Mouse (Mus musculus) forebrain, embryonic 10.5 days (tissue): Measurements from ENCODE around the gene Olfr286. TPM values are rescaled to one million over a fixed set of nuclear protein-coding genes. Genes with fewer than 3 reads are reported as not detected.

Source experiments
- DNase-seq: peaks from one replicate; pipeline ENCODE4 v3.0.0-alpha.2; 2017; ENCODE audit warnings: low spot score; ENCODE audit errors: extremely low spot score
- H3K27ac ChIP-seq: fragments of 300-500 bp; sonication (generic); 2 replicates; pipeline ENCODE4 v1.5.1; 2016; ENCODE audit warnings: mild to moderate bottlenecking
- H3K27me3 ChIP-seq: fragments of 300-500 bp; sonication (generic); 2 replicates; pipeline ENCODE4 v1.6.1; 2016; ENCODE audit warnings: mild to moderate bottlenecking; ENCODE audit not compliant: poor library complexity, severe bottlenecking
- H3K36me3 ChIP-seq: fragments of 300-500 bp; sonication (generic); replicated peaks from 2 replicates; pipeline ENCODE4 v1.6.1; 2016; ENCODE audit warnings: mild to moderate bottlenecking, moderate library complexity
- H3K4me1 ChIP-seq: fragments of 300-500 bp; sonication (generic); 2 replicates; pipeline ENCODE4 v1.6.1; 2016
- H3K4me3 ChIP-seq: fragments of 300-500 bp; sonication (generic); 2 replicates; pipeline ENCODE4 v1.5.1; 2016; ENCODE audit warnings: mild to moderate bottlenecking, moderate library complexity
- H3K9me3 ChIP-seq: fragments of 300-500 bp; sonication (generic); 2 replicates; pipeline ENCODE4 v1.6.1; 2016; ENCODE audit warnings: mild to moderate bottlenecking, moderate library complexity
- WGBS: fragments of 180-500 bp; shearing (Covaris S2); methylation state at CpG from one replicate; pipeline ENCODE4 v1.1.7; 2016; 5-methylcytosine and 5-hydroxymethylcytosine counted together
- polyA plus RNA-seq: library from polyadenylated mRNA; unstranded; fragments of >200 nt; fragmentation: Nextera tagmentation; extraction: Ambion mirVana; gene quantifications from 2 replicates; pipeline ENCODE4 v1.2.1, GENCODE M21; 2016

Olfr286 gene
- not detected in 2 replicates for polyA plus RNA-seq

GRCm38 (mm10) chr15:98234350-98234749 lies at the start of gene Olfr286:
Gene Olfr286 (minus strand): TSS chr15:98234450.
- no peak for DNase-seq
- H3K4me3 ChIP-seq: no peak within 1 kb of the TSS
- WGBS: 87% methylated on average over 4 of the region's 4 CpGs
- H3K36me3 ChIP-seq: no peaks in the 10 kb centered on the region
- H3K9me3 ChIP-seq: no peaks in the 10 kb centered on the region
- H3K27me3 ChIP-seq: no peaks in the 10 kb centered on the region
- no peak within 1 kb of the TSS for H3K27ac ChIP-seq
- H3K4me1 ChIP-seq: no peaks in the 10 kb centered on the region

GRCm38 (mm10) chr15:98257776-98258175 lies 23.5 kb upstream of the Olfr286 start:
- no peak for DNase-seq
- WGBS: 87% methylated on average over 7 of the region's 7 CpGs
- no peak overlapping the region for H3K4me3 ChIP-seq
- H3K27me3 ChIP-seq: no peaks in the 10 kb centered on the region
- H3K36me3 ChIP-seq: no peaks in the 10 kb centered on the region
- H3K27ac ChIP-seq: no peak overlapping the region
- H3K9me3 ChIP-seq: no peaks in the 10 kb centered on the region
- no peaks in the 10 kb centered on the region for H3K4me1 ChIP-seq

GRCm38 (mm10) chr15:98257193-98257592 lies 22.9 kb upstream of the Olfr286 start, which contains the start of gene H1fnt:
Gene H1fnt (minus strand): TSS chr15:98257293.
- DNase-seq: no peak
- Histone ChIP-seq H3K4me3 (no peak within 1 kb of the TSS), H3K27ac (no peak within 1 kb of the TSS), H3K9me3 (no peaks in the 10 kb centered on the region), H3K4me1 (no peaks in the 10 kb centered on the region), H3K27me3 (no peaks in the 10 kb centered on the region), H3K36me3 (no peaks in the 10 kb centered on the region)
- 82% methylated on average over 8 of the region's 8 CpGs for WGBS

- Histone ChIP-seq H3K27ac (no peak overlapping the region), H3K27me3 (no peaks in the 10 kb centered on the region), H3K4me1 (no peaks in the 10 kb centered on the region), H3K4me3 (no peak overlapping the region), H3K36me3 (no peaks in the 10 kb centered on the region), H3K9me3 (no peaks in the 10 kb centered on the region)
- 95% methylated on average over 13 of the region's 13 CpGs for WGBS
- no peak for DNase-seq
Measured at GRCm38 (mm10) chr15:98256271-98256670, 22.0 kb upstream of the Olfr286 start.

- H3K4me1 ChIP-seq: no peaks in the 10 kb centered on the region
- no peak overlapping the region for H3K27ac ChIP-seq
- no peak overlapping the region for H3K4me3 ChIP-seq
- H3K27me3 ChIP-seq: no peaks in the 10 kb centered on the region
- no peak for DNase-seq
- no peaks in the 10 kb centered on the region for H3K36me3 ChIP-seq
- no peaks in the 10 kb centered on the region for H3K9me3 ChIP-seq
- 90% methylated on average over 4 of the region's 4 CpGs for WGBS
Measured at GRCm38 (mm10) chr15:98235442-98235841, 1.2 kb upstream of the Olfr286 start.

GRCm38 (mm10) chr15:98226096-98226495 lies 8.2 kb downstream of the Olfr286 start:
- no peak overlapping the region for H3K27ac ChIP-seq
- no peaks in the 10 kb centered on the region for H3K27me3 ChIP-seq
- no peak overlapping the region for H3K4me3 ChIP-seq
- DNase-seq: no peak
- 63% methylated on average over 7 of the region's 7 CpGs for WGBS
- H3K36me3 ChIP-seq: no peaks in the 10 kb centered on the region
- H3K4me1 ChIP-seq: 0 out of 2 replicates have a peak, but pooled peaks cover 4% of the 10 kb centered on the region
- H3K9me3 ChIP-seq: no peaks in the 10 kb centered on the region

GRCm38 (mm10) chr15:98225610-98226009 lies 8.6 kb downstream of the Olfr286 start:
- H3K36me3 ChIP-seq: no peaks in the 10 kb centered on the region
- no peaks in the 10 kb centered on the region for H3K27me3 ChIP-seq
- H3K4me1 ChIP-seq: 0 out of 2 replicates have a peak, but pooled peaks cover 4% of the 10 kb centered on the region
- H3K27ac ChIP-seq: no peak overlapping the region
- DNase-seq: no peak
- no peaks in the 10 kb centered on the region for H3K9me3 ChIP-seq
- peak overlapping the region; percentile 21; the same call in 1 of the 2 replicates for H3K4me3 ChIP-seq
- WGBS: 46% methylated on average over 16 of the region's 16 CpGs

- Histone ChIP-seq H3K4me1 (0 out of 2 replicates have a peak, but pooled peaks cover 4% of the 10 kb centered on the region), H3K27me3 (no peaks in the 10 kb centered on the region), H3K36me3 (no peaks in the 10 kb centered on the region), H3K9me3 (no peaks in the 10 kb centered on the region), H3K27ac (no peak overlapping the region), H3K4me3 (no peak overlapping the region)
- no peak for DNase-seq
Measured at GRCm38 (mm10) chr15:98222377-98222776, 11.9 kb downstream of the Olfr286 start.

GRCm38 (mm10) chr15:98220877-98221276 lies 13.4 kb downstream of the Olfr286 start, which contains the start of the genes Gm44579 and Olfr287:
Gene Gm44579 (minus strand): TSS chr15:98220977.
Gene Olfr287 (minus strand): TSS chr15:98221056.
- Histone ChIP-seq H3K27ac (no peak within 1 kb of the TSS), H3K4me3 (no peak within 1 kb of the TSS), H3K9me3 (no peaks in the 10 kb centered on the region), H3K27me3 (no peaks in the 10 kb centered on the region), H3K4me1 (0 out of 2 replicates have a peak, but pooled peaks cover 4% of the 10 kb centered on the region), H3K36me3 (no peaks in the 10 kb centered on the region)
- DNase-seq: no peak
- WGBS: 82% methylated on average over 4 of the region's 4 CpGs

- no peaks in the 10 kb centered on the region for H3K9me3 ChIP-seq
- H3K4me1 ChIP-seq: no peaks in the 10 kb centered on the region
- H3K36me3 ChIP-seq: no peaks in the 10 kb centered on the region
- WGBS: 78% methylated on average over 5 of the region's 5 CpGs
- no peaks in the 10 kb centered on the region for H3K27me3 ChIP-seq
- no peak overlapping the region for H3K27ac ChIP-seq
- DNase-seq: no peak
- no peak overlapping the region for H3K4me3 ChIP-seq
Measured at GRCm38 (mm10) chr15:98214130-98214529, 20.1 kb downstream of the Olfr286 start.

- Histone ChIP-seq H3K9me3 (no peaks in the 10 kb centered on the region), H3K36me3 (no peaks in the 10 kb centered on the region), H3K4me3 (no peak overlapping the region), H3K4me1 (no peaks in the 10 kb centered on the region), H3K27me3 (no peaks in the 10 kb centered on the region), H3K27ac (no peak overlapping the region)
- WGBS: 86% methylated on average over 5 of the region's 5 CpGs
- DNase-seq: no peak
Measured at GRCm38 (mm10) chr15:98213336-98213870, 20.8 kb downstream of the Olfr286 start.

- DNase-seq: no peak
- Histone ChIP-seq H3K36me3 (no peaks in the 10 kb centered on the region), H3K27ac (no peak overlapping the region), H3K4me3 (no peak overlapping the region), H3K4me1 (no peaks in the 10 kb centered on the region), H3K9me3 (no peaks in the 10 kb centered on the region), H3K27me3 (no peaks in the 10 kb centered on the region)
- WGBS: 87% methylated on average over 7 of the region's 7 CpGs
Measured at GRCm38 (mm10) chr15:98209676-98210075, 24.6 kb downstream of the Olfr286 start.

GRCm38 (mm10) chr15:98195442-98195841 lies 38.8 kb downstream of the Olfr286 start, which contains the start of gene Olfr288:
Gene Olfr288 (minus strand): TSS chr15:98195542.
- Histone ChIP-seq H3K9me3 (no peaks in the 10 kb centered on the region), H3K36me3 (no peaks in the 10 kb centered on the region), H3K27ac (no peak within 1 kb of the TSS), H3K4me1 (no peaks in the 10 kb centered on the region), H3K27me3 (no peaks in the 10 kb centered on the region), H3K4me3 (no peak within 1 kb of the TSS)
- WGBS: 75% methylated on average over 3 of the region's 3 CpGs
- no peak for DNase-seq
